Mouse (Mus musculus): ENCODE data around the gene Satb1. TPM values are rescaled to one million over a fixed set of nuclear protein-coding genes. Genes with fewer than 3 reads are reported as not detected.

The Satb1 gene
- polyA plus RNA-seq, 1 experiment from 2014 or later, result 8.2 TPM

- Histone ChIP-seq H3K27ac (ENCODE audit: low read length) (no peak overlapping the region), H3K4me1 (replicated peaks; ENCODE audit: control insufficient read depth, insufficient read depth, low read length) (no peaks in the 10 kb centered on the region), H3K9me3 (ENCODE audit: control insufficient read depth, low read length) (no peaks in the 10 kb centered on the region), H3K27me3 (ENCODE audit: control insufficient read depth, insufficient read depth, low read depth, low read length) (no peaks in the 10 kb centered on the region), H3K4me3 (ENCODE audit: low read length) (no peak overlapping the region), H3K36me3 (ENCODE audit: control insufficient read depth, insufficient read depth, low read length) (no peaks in the 10 kb centered on the region), H3K4me2 (ENCODE audit: low read depth, low read length) (no peak overlapping the region), H3K9ac (ENCODE audit: low read length) (no peak overlapping the region)
- WGBS, result 82% methylated on average over 7 of the region's 7 CpGs
- ATAC-seq (ENCODE audit: low read depth), result no peak
These were observed 70.6 kb downstream of the Satb1 start for GRCm38 (mm10) chr17:51762503-51762902.

- Histone ChIP-seq H3K4me1 (replicated peaks; ENCODE audit: control insufficient read depth, insufficient read depth, low read length) (no peaks in the 10 kb centered on the region), H3K27me3 (ENCODE audit: control insufficient read depth, insufficient read depth, low read depth, low read length) (no peaks in the 10 kb centered on the region), H3K36me3 (ENCODE audit: control insufficient read depth, insufficient read depth, low read length) (no peaks in the 10 kb centered on the region), H3K27ac (ENCODE audit: low read length) (no peak overlapping the region), H3K4me2 (ENCODE audit: low read depth, low read length) (no peak overlapping the region), H3K9ac (ENCODE audit: low read length) (no peak overlapping the region), H3K9me3 (ENCODE audit: control insufficient read depth, low read length) (no peaks in the 10 kb centered on the region), H3K4me3 (ENCODE audit: low read length) (no peak overlapping the region)
- WGBS, result 75% methylated on average over 17 of the region's 17 CpGs
- ATAC-seq (ENCODE audit: low read depth), result no peak
These were observed 72.0 kb downstream of the Satb1 start for GRCm38 (mm10) chr17:51760997-51761655.

GRCm38 (mm10) chr17:51760251-51760887 lies 72.7 kb downstream of the Satb1 start:
- no peak for ATAC-seq (ENCODE audit: low read depth)
- Histone ChIP-seq H3K27ac (ENCODE audit: low read length) (no peak overlapping the region), H3K36me3 (ENCODE audit: control insufficient read depth, insufficient read depth, low read length) (no peaks in the 10 kb centered on the region), H3K9ac (ENCODE audit: low read length) (no peak overlapping the region), H3K4me1 (replicated peaks; ENCODE audit: control insufficient read depth, insufficient read depth, low read length) (no peaks in the 10 kb centered on the region), H3K27me3 (ENCODE audit: control insufficient read depth, insufficient read depth, low read depth, low read length) (no peaks in the 10 kb centered on the region), H3K4me3 (ENCODE audit: low read length) (no peak overlapping the region), H3K9me3 (ENCODE audit: control insufficient read depth, low read length) (no peaks in the 10 kb centered on the region), H3K4me2 (ENCODE audit: low read depth, low read length) (no peak overlapping the region)
- 65% methylated on average over 17 of the region's 17 CpGs for WGBS

- no peak overlapping the region for H3K9ac ChIP-seq (ENCODE audit: low read length)
- H3K4me1 ChIP-seq (replicated peaks; ENCODE audit: control insufficient read depth, insufficient read depth, low read length), result no peaks in the 10 kb centered on the region
- no peaks in the 10 kb centered on the region for H3K36me3 ChIP-seq (ENCODE audit: control insufficient read depth, insufficient read depth, low read length)
- H3K27me3 ChIP-seq (ENCODE audit: control insufficient read depth, insufficient read depth, low read depth, low read length), result no peaks in the 10 kb centered on the region
- H3K9me3 ChIP-seq (ENCODE audit: control insufficient read depth, low read length), result no peaks in the 10 kb centered on the region
- ATAC-seq (ENCODE audit: low read depth), result no peak
- no peak overlapping the region for H3K27ac ChIP-seq (ENCODE audit: low read length)
- H3K4me3 ChIP-seq (ENCODE audit: low read length), result no peak overlapping the region
- 52% methylated on average over 4 of the region's 4 CpGs for WGBS
- H3K4me2 ChIP-seq (ENCODE audit: low read depth, low read length), result no peak overlapping the region
These were observed 73.6 kb downstream of the Satb1 start for GRCm38 (mm10) chr17:51759509-51759908.

- 84% methylated on average over 4 of the region's 4 CpGs for WGBS
- no peak overlapping the region for H3K27ac ChIP-seq (ENCODE audit: low read length)
- H3K4me3 ChIP-seq (ENCODE audit: low read length), result no peak overlapping the region
- H3K4me1 ChIP-seq (replicated peaks; ENCODE audit: control insufficient read depth, insufficient read depth, low read length), result no peaks in the 10 kb centered on the region
- no peaks in the 10 kb centered on the region for H3K36me3 ChIP-seq (ENCODE audit: control insufficient read depth, insufficient read depth, low read length)
- H3K9me3 ChIP-seq (ENCODE audit: control insufficient read depth, low read length), result no peaks in the 10 kb centered on the region
- H3K9ac ChIP-seq (ENCODE audit: low read length), result no peak overlapping the region
- H3K27me3 ChIP-seq (ENCODE audit: control insufficient read depth, insufficient read depth, low read depth, low read length), result no peaks in the 10 kb centered on the region
- no peak overlapping the region for H3K4me2 ChIP-seq (ENCODE audit: low read depth, low read length)
- ATAC-seq (ENCODE audit: low read depth), result no peak
These were observed 80.9 kb downstream of the Satb1 start for GRCm38 (mm10) chr17:51752142-51752541.

- H3K9ac ChIP-seq (ENCODE audit: low read length), result no peak overlapping the region
- no peak overlapping the region for H3K27ac ChIP-seq (ENCODE audit: low read length)
- no peak overlapping the region for H3K4me3 ChIP-seq (ENCODE audit: low read length)
- H3K36me3 ChIP-seq (ENCODE audit: control insufficient read depth, insufficient read depth, low read length), result no peaks in the 10 kb centered on the region
- H3K9me3 ChIP-seq (ENCODE audit: control insufficient read depth, low read length), result no peaks in the 10 kb centered on the region
- no peak for ATAC-seq (ENCODE audit: low read depth)
- no peak overlapping the region for H3K4me2 ChIP-seq (ENCODE audit: low read depth, low read length)
- no peaks in the 10 kb centered on the region for H3K4me1 ChIP-seq (replicated peaks; ENCODE audit: control insufficient read depth, insufficient read depth, low read length)
- WGBS, result 81% methylated on average over 9 of the region's 9 CpGs
- no peaks in the 10 kb centered on the region for H3K27me3 ChIP-seq (ENCODE audit: control insufficient read depth, insufficient read depth, low read depth, low read length)
These were observed 85.9 kb downstream of the Satb1 start for GRCm38 (mm10) chr17:51747204-51747603.

GRCm38 (mm10) chr17:51742502-51742901 lies 90.6 kb downstream of the Satb1 start:
- Histone ChIP-seq H3K9me3 (ENCODE audit: control insufficient read depth, low read length) (no peaks in the 10 kb centered on the region), H3K4me3 (ENCODE audit: low read length) (no peak overlapping the region), H3K4me1 (replicated peaks; ENCODE audit: control insufficient read depth, insufficient read depth, low read length) (no peaks in the 10 kb centered on the region), H3K36me3 (ENCODE audit: control insufficient read depth, insufficient read depth, low read length) (0 out of 2 replicates have a peak, but pooled peaks cover 2% of the 10 kb centered on the region), H3K9ac (ENCODE audit: low read length) (no peak overlapping the region), H3K4me2 (ENCODE audit: low read depth, low read length) (no peak overlapping the region), H3K27me3 (ENCODE audit: control insufficient read depth, insufficient read depth, low read depth, low read length) (no peaks in the 10 kb centered on the region), H3K27ac (ENCODE audit: low read length) (no peak overlapping the region)
- ATAC-seq (ENCODE audit: low read depth), result no peak
- WGBS, result 76% methylated on average over 10 of the region's 10 CpGs

- 85% methylated on average over 10 of the region's 10 CpGs for WGBS
- H3K9me3 ChIP-seq (ENCODE audit: control insufficient read depth, low read length), result no peaks in the 10 kb centered on the region
- H3K27ac ChIP-seq (ENCODE audit: low read length), result no peak overlapping the region
- ATAC-seq (ENCODE audit: low read depth), result no peak
- no peak overlapping the region for H3K4me3 ChIP-seq (ENCODE audit: low read length)
- H3K4me1 ChIP-seq (replicated peaks; ENCODE audit: control insufficient read depth, insufficient read depth, low read length), result no peaks in the 10 kb centered on the region
- 0 out of 2 replicates have a peak, but pooled peaks cover 2% of the 10 kb centered on the region for H3K36me3 ChIP-seq (ENCODE audit: control insufficient read depth, insufficient read depth, low read length)
- H3K9ac ChIP-seq (ENCODE audit: low read length), result no peak overlapping the region
- H3K4me2 ChIP-seq (ENCODE audit: low read depth, low read length), result no peak overlapping the region
- H3K27me3 ChIP-seq (ENCODE audit: control insufficient read depth, insufficient read depth, low read depth, low read length), result no peaks in the 10 kb centered on the region
These were observed 92.0 kb downstream of the Satb1 start for GRCm38 (mm10) chr17:51741126-51741525.

GRCm38 (mm10) chr17:51740246-51740645 lies 92.8 kb downstream of the Satb1 start:
- H3K4me3 ChIP-seq (ENCODE audit: low read length), result no peak overlapping the region
- no peak overlapping the region for H3K9ac ChIP-seq (ENCODE audit: low read length)
- no peaks in the 10 kb centered on the region for H3K27me3 ChIP-seq (ENCODE audit: control insufficient read depth, insufficient read depth, low read depth, low read length)
- H3K36me3 ChIP-seq (ENCODE audit: control insufficient read depth, insufficient read depth, low read length), result 0 out of 2 replicates have a peak, but pooled peaks cover 2% of the 10 kb centered on the region
- 73% methylated on average over 15 of the region's 15 CpGs for WGBS
- H3K4me1 ChIP-seq (replicated peaks; ENCODE audit: control insufficient read depth, insufficient read depth, low read length), result no peaks in the 10 kb centered on the region
- no peak for ATAC-seq (ENCODE audit: low read depth)
- no peak overlapping the region for H3K4me2 ChIP-seq (ENCODE audit: low read depth, low read length)
- no peak overlapping the region for H3K27ac ChIP-seq (ENCODE audit: low read length)
- no peaks in the 10 kb centered on the region for H3K9me3 ChIP-seq (ENCODE audit: control insufficient read depth, low read length)

Data from lung, embryonic 16.5 days (tissue).